Mouse (Mus musculus) liver, embryonic 15.5 days (tissue): ENCODE measurements at regions not wholly inside any gene's neighbourhood (a gene's known extent, or its start where the extent isn't known, plus 50 kb on each side); places are given as distances from the start of the nearest gene placed in this dataset.

Source experiments
- ATAC-seq: fragments of 200-750 bp; cut with Nextera tagmentation; 2 replicates; pipeline ENCODE4 v1.8.0; 2017; ENCODE audit warnings: moderate number of reproducible peaks, mild to moderate bottlenecking, moderate library complexity; ENCODE audit not compliant: insufficient read depth
- H3K27ac ChIP-seq: fragments of 300-500 bp; sonication (generic); replicated peaks from 2 replicates; pipeline ENCODE4 v1.5.1; 2015; ENCODE audit warnings: mild to moderate bottlenecking, inconsistent platforms
- H3K27me3 ChIP-seq: fragments of 300-500 bp; sonication (generic); 2 replicates; pipeline ENCODE4 v1.6.1; 2015; ENCODE audit warnings: mild to moderate bottlenecking, inconsistent platforms
- H3K36me3 ChIP-seq: fragments of 300-500 bp; sonication (generic); replicated peaks from 2 replicates; pipeline ENCODE4 v1.6.1; 2015; ENCODE audit warnings: moderate library complexity, mild to moderate bottlenecking, inconsistent platforms
- H3K4me1 ChIP-seq: fragments of 300-500 bp; sonication (generic); replicated peaks from 2 replicates; pipeline ENCODE4 v1.6.1; 2015; ENCODE audit warnings: inconsistent platforms
- H3K4me2 ChIP-seq: fragments of 300-500 bp; sonication (generic); 2 replicates; pipeline ENCODE4 v1.6.1; 2015; ENCODE audit warnings: moderate library complexity, mild to moderate bottlenecking, inconsistent platforms
- H3K4me3 ChIP-seq: fragments of 300-500 bp; sonication (generic); replicated peaks from 2 replicates; pipeline ENCODE4 v1.5.1; 2015; ENCODE audit warnings: mild to moderate bottlenecking, inconsistent platforms
- H3K9ac ChIP-seq: fragments of 300-500 bp; sonication (generic); 2 replicates; pipeline ENCODE4 v1.6.1; 2015; ENCODE audit warnings: moderate library complexity, mild to moderate bottlenecking, inconsistent platforms
- H3K9me3 ChIP-seq: fragments of 300-500 bp; sonication (generic); replicated peaks from 2 replicates; pipeline ENCODE4 v1.6.1; 2016; ENCODE audit warnings: inconsistent platforms
- WGBS: fragments of 180-500 bp; shearing (Covaris S2); methylation state at CpG from one replicate; pipeline ENCODE4 v1.1.7; 2015; ENCODE audit warnings: mixed read lengths; ENCODE audit not compliant: insufficient replicate concordance; 5-methylcytosine and 5-hydroxymethylcytosine counted together

- H3K4me3 ChIP-seq = no peak overlapping the region
- ATAC-seq = no peak
- no peak overlapping the region for H3K9ac ChIP-seq
- H3K4me2 ChIP-seq = no peak overlapping the region
- no peaks in the 10 kb centered on the region for H3K9me3 ChIP-seq
- 75% methylated on average over 5 of the region's 5 CpGs for WGBS
- 0 out of 2 replicates have a peak, but pooled peaks cover 3% of the 10 kb centered on the region for H3K4me1 ChIP-seq
- H3K36me3 ChIP-seq = no peaks in the 10 kb centered on the region
- H3K27ac ChIP-seq = no peak overlapping the region
- H3K27me3 ChIP-seq = no peaks in the 10 kb centered on the region
Measured at GRCm38 (mm10) chr9:94426740-94427139, 111.1 kb downstream of the 1190002N15Rik start.

GRCm38 (mm10) chr9:94425804-94426203 lies 112.1 kb downstream of the 1190002N15Rik start:
- Histone ChIP-seq H3K4me2 (no peak overlapping the region), H3K4me1 (no peaks in the 10 kb centered on the region), H3K36me3 (no peaks in the 10 kb centered on the region), H3K4me3 (no peak overlapping the region), H3K9ac (no peak overlapping the region), H3K27ac (no peak overlapping the region), H3K27me3 (no peaks in the 10 kb centered on the region), H3K9me3 (no peaks in the 10 kb centered on the region)
- WGBS = 29% methylated on average over 6 of the region's 6 CpGs
- no peak for ATAC-seq

DNA sequence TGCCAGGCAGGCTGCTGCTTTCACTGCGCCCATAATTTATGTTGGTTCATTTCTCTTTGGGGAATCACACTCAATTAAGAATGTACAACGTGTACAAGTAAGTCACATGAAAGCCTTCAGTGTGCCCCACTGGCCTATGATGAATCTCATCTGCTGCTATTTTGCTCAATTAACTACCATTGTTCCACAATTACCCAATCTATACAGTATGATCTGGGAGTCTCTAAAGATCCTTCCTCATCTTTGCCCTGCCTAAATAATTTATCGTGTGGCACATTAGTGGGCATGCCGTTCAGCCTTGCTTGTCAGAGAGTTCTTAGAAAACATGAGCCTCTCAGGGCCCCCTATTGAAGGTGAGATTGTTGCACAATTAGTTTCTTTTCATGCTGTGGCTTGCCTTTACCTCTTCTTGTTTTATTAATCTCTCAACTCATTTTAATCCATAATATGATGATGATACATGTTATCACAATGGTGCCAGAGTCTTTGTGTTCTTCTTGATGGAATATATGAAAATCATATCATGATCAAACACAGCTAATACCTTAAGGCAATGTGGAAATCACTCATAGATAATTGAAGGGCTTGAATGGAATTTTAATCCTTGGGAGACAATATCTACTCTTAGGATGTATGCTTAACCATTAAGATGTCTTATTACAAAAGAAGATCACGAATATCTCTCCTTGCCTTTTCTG lies 113.3 kb downstream of the 1190002N15Rik start:
- no peak for ATAC-seq
- Histone ChIP-seq H3K4me1 (no peaks in the 10 kb centered on the region), H3K27me3 (no peaks in the 10 kb centered on the region), H3K36me3 (no peaks in the 10 kb centered on the region), H3K9me3 (no peaks in the 10 kb centered on the region), H3K4me3 (no peak overlapping the region), H3K4me2 (no peak overlapping the region), H3K27ac (no peak overlapping the region), H3K9ac (no peak overlapping the region)
- WGBS = 61% methylated on average over 5 of the region's 5 CpGs

DNA sequence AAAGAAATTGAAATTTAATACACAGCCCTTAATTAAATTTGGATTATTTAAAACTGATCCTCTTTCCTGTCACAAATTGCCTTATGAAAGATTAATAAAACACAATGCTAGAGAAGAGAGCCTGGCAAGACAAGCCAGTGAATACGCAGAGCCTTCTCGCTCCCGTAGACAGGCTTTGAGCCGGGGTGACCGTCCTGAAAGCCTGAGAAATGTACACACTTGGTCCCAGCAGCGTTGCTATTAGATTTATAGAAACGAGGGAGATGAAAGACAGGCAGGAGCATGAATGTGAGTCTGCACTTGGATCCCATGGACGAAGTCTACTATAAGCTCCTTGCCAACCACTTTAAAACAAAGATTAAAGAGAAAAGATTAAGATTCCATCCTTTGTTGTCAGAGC lies 127.3 kb downstream of the 1190002N15Rik start:
- no peak for ATAC-seq
- no peak overlapping the region for H3K4me3 ChIP-seq
- H3K4me1 ChIP-seq = no peaks in the 10 kb centered on the region
- H3K36me3 ChIP-seq = no peaks in the 10 kb centered on the region
- H3K9me3 ChIP-seq = no peaks in the 10 kb centered on the region
- no peak overlapping the region for H3K9ac ChIP-seq
- WGBS = 70% methylated on average over 8 of the region's 8 CpGs
- no peak overlapping the region for H3K27ac ChIP-seq
- H3K27me3 ChIP-seq = no peaks in the 10 kb centered on the region
- H3K4me2 ChIP-seq = no peak overlapping the region

GRCm38 (mm10) chr9:94410042-94410441 lies 127.8 kb downstream of the 1190002N15Rik start:
- H3K27me3 ChIP-seq = no peaks in the 10 kb centered on the region
- H3K4me1 ChIP-seq = no peaks in the 10 kb centered on the region
- no peak overlapping the region for H3K27ac ChIP-seq
- WGBS = 50% methylated on average over 3 of the region's 3 CpGs
- H3K4me2 ChIP-seq = no peak overlapping the region
- no peak overlapping the region for H3K4me3 ChIP-seq
- H3K9ac ChIP-seq = no peak overlapping the region
- H3K36me3 ChIP-seq = no peaks in the 10 kb centered on the region
- H3K9me3 ChIP-seq = no peaks in the 10 kb centered on the region
- no peak for ATAC-seq

DNA sequence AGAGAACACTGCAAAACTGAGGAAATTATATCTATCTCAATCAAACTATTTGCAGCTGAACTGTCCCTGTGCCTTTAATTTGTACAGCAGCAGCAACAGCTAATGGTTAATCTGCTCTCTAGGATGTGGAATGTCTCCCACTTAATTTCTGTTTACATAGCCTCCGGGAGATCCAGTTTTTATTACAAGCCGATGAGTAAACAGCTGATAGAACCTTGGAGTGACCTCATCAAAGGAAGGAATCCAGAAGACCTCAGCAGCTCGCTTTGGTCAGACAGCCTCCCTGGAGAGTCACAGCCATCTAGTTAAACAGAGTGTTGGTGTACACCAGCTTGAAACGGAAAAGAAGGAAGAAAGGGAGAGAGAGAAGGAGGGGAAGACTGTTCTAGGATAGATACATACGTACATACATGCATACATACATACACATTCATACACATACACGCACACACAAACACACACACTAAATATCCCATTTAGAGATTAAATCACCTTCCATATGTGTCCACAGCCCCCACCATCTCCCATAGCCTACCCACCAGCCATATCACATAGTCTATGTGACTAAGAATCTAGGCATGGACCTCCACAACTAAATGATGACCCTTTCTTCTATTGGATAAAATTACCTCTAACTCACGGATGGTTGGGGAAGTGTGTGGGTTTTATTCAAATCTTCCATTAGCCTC lies 129.1 kb downstream of the 1190002N15Rik start:
- no peaks in the 10 kb centered on the region for H3K4me1 ChIP-seq
- H3K9ac ChIP-seq = no peak overlapping the region
- no peaks in the 10 kb centered on the region for H3K9me3 ChIP-seq
- no peaks in the 10 kb centered on the region for H3K36me3 ChIP-seq
- H3K27ac ChIP-seq = no peak overlapping the region
- no peak overlapping the region for H3K4me3 ChIP-seq
- ATAC-seq = no peak
- no peak overlapping the region for H3K4me2 ChIP-seq
- 35% methylated on average over 7 of the region's 7 CpGs for WGBS
- no peaks in the 10 kb centered on the region for H3K27me3 ChIP-seq

DNA sequence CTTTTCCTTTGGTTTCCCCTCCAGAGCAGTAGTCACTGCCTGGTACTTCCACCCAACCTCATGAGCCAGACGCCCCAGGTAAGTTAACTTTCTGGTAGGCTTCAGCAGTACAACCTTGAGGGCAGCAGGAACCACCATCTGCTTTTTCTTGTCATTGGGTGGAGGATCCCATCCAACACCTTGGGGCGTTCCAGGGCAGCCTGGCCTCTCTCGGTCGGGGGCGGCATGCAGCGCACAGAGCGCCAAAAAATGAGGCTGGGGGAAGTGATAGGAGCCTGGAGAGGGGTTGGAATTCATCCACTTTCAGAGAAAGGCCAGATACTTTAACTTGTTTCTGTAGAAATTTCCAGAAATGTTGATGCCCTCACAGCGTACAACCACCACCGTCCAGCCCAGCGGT lies 130.2 kb downstream of the 1190002N15Rik start:
- Histone ChIP-seq H3K27me3 (no peaks in the 10 kb centered on the region), H3K9ac (no peak overlapping the region), H3K4me1 (no peaks in the 10 kb centered on the region), H3K4me3 (no peak overlapping the region), H3K4me2 (no peak overlapping the region), H3K9me3 (no peaks in the 10 kb centered on the region), H3K27ac (no peak overlapping the region), H3K36me3 (no peaks in the 10 kb centered on the region)
- no peak for ATAC-seq
- WGBS = 81% methylated on average over 10 of the region's 10 CpGs

DNA sequence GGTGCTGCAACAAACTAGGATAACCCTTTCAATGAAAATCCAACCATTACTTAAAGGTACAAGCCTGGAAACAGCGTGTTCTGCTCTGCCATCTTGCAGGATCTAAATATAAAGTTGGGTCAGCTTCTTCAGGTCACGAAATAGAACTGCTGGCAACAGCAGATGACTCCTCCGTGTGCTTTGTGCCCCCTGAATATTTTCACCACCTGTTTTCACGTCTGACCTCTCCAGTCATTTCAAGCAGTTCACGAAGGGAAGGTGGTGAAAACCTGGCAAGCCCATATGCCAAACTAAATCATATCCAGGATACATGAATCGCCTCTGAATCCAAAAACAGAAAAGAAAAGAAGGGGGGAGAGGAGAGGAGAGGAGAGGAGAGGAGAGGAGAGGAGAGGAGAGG lies 133.3 kb downstream of the 1190002N15Rik start:
- Histone ChIP-seq H3K27ac (no peak overlapping the region), H3K9me3 (no peaks in the 10 kb centered on the region), H3K4me2 (no peak overlapping the region), H3K36me3 (no peaks in the 10 kb centered on the region), H3K4me1 (no peaks in the 10 kb centered on the region), H3K9ac (no peak overlapping the region), H3K4me3 (no peak overlapping the region), H3K27me3 (no peaks in the 10 kb centered on the region)
- no peak for ATAC-seq
- 59% methylated on average over 6 of the region's 6 CpGs for WGBS

- 63% methylated on average over 1 of the region's 1 CpGs for WGBS
- Histone ChIP-seq H3K9ac (no peak overlapping the region), H3K9me3 (no peaks in the 10 kb centered on the region), H3K4me3 (no peak overlapping the region), H3K27me3 (no peaks in the 10 kb centered on the region), H3K4me2 (no peak overlapping the region), H3K4me1 (no peaks in the 10 kb centered on the region), H3K27ac (no peak overlapping the region), H3K36me3 (no peaks in the 10 kb centered on the region)
- no peak for ATAC-seq
Measured at GRCm38 (mm10) chr9:94400596-94400995, 137.3 kb downstream of the 1190002N15Rik start.

- no peaks in the 10 kb centered on the region for H3K9me3 ChIP-seq
- no peak overlapping the region for H3K4me2 ChIP-seq
- H3K4me1 ChIP-seq = no peaks in the 10 kb centered on the region
- H3K9ac ChIP-seq = no peak overlapping the region
- H3K4me3 ChIP-seq = no peak overlapping the region
- no peaks in the 10 kb centered on the region for H3K27me3 ChIP-seq
- 65% methylated on average over 5 of the region's 5 CpGs for WGBS
- H3K27ac ChIP-seq = no peak overlapping the region
- H3K36me3 ChIP-seq = no peaks in the 10 kb centered on the region
- ATAC-seq = no peak
Measured at GRCm38 (mm10) chr9:94395215-94395614, 142.7 kb downstream of the 1190002N15Rik start.

DNA sequence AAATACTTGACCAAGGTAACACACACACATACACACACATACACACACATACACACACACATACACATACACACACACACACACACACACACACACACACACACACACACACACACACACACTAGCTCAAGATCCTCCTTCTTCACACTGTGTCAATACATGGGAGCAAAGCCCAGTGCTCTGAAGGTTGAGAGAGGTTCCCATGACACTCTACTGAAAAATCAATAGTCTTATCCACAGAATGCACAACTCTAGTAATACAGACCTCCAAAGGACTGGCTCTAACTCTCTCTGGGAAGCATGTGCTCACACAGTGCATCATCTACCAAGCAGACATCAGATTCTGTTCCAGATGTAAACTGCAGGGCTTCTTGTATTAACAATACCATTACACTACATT lies 151.7 kb downstream of the 1190002N15Rik start:
- no peaks in the 10 kb centered on the region for H3K4me1 ChIP-seq
- no peaks in the 10 kb centered on the region for H3K36me3 ChIP-seq
- no peak overlapping the region for H3K9ac ChIP-seq
- no peaks in the 10 kb centered on the region for H3K27me3 ChIP-seq
- 0 out of 2 replicates have a peak, but pooled peaks have one; percentile 18 for ATAC-seq
- no peak overlapping the region for H3K4me3 ChIP-seq
- H3K4me2 ChIP-seq = no peak overlapping the region
- no peak overlapping the region for H3K27ac ChIP-seq
- no peaks in the 10 kb centered on the region for H3K9me3 ChIP-seq

DNA sequence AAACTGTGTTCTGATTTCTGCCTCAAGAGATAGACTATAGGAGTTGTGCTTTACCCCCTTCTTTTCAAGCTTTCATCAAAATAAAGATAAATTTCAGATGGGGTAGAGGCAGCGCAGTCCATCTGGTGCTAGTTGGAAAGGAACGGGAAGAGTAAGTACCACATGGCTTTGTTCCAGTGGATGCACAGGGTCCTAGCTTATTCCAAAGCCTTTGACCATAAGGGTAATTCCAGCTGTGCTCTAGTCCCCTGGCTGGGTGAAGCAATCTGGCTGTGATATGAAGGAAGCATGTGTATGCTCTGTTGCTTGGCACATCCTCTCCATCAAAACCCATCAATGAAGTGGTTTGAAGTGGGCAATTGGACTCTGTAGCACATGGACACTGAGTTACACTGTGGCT lies 155.6 kb downstream of the 1190002N15Rik start:
- Histone ChIP-seq H3K27ac (no peak overlapping the region), H3K4me3 (no peak overlapping the region), H3K36me3 (no peaks in the 10 kb centered on the region), H3K4me2 (no peak overlapping the region), H3K9ac (no peak overlapping the region), H3K27me3 (no peaks in the 10 kb centered on the region), H3K4me1 (no peaks in the 10 kb centered on the region), H3K9me3 (no peaks in the 10 kb centered on the region)
- no peak for ATAC-seq
- 62% methylated on average over 2 of the region's 2 CpGs for WGBS
